Mouse (Mus musculus) right cerebral cortex, postnatal 4 days (tissue): ENCODE measurements around the gene Gpr37l1.
"Not testable (repeated sequence)": the region's sequence is repeated elsewhere in the genome, so short reads cannot be mapped to it uniquely, and the experiment has no call there.

Source experiments
- DNase-seq: peaks from one replicate; pipeline ENCODE4 v3.0.0-alpha.2; 2022

Gpr37l1 gene

GRCm38 (mm10) chr1:135167435-135167834 lies at the start of gene Gpr37l1:
Gene Gpr37l1 (minus strand): TSS chr1:135167681.
- no peak for DNase-seq

GRCm38 (mm10) chr1:135213772-135214640 lies 46.5 kb upstream of the Gpr37l1 start:
- DNase-seq = no peak

GRCm38 (mm10) chr1:135210421-135210820 lies 42.9 kb upstream of the Gpr37l1 start:
- no peak for DNase-seq

- DNase-seq = no peak
Measured at GRCm38 (mm10) chr1:135208716-135209115, 41.2 kb upstream of the Gpr37l1 start.

- no peak for DNase-seq
Measured at GRCm38 (mm10) chr1:135206586-135207339, 39.3 kb upstream of the Gpr37l1 start.

- no peak for DNase-seq
Measured at GRCm38 (mm10) chr1:135205257-135205656, 37.8 kb upstream of the Gpr37l1 start.

- DNase-seq = no peak
Measured at GRCm38 (mm10) chr1:135204196-135205126, 37.0 kb upstream of the Gpr37l1 start.

- no peak for DNase-seq
Measured at GRCm38 (mm10) chr1:135200400-135200799, 32.9 kb upstream of the Gpr37l1 start.

- no peak for DNase-seq
Measured at GRCm38 (mm10) chr1:135199014-135199819, 31.7 kb upstream of the Gpr37l1 start.

DNA sequence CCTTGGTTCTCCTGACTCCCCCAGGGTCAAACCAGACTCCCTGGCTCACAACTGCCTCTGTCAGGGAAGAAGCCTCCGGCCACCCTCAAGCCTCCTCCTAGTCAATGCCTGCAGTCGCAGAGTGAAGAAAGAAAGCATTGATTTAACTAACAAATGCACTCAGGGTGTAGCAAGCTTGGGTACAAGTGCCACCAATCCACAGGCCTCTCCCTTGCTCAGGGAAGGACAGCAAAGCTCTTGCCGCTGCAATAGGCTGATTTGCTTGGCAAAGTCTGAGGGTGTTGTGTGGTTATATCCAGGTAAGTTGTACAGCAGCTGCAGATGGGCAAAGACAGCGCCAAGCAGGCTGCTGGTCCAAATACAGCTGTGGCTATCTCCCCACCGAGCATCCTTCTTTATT lies 30.9 kb upstream of the Gpr37l1 start:
- no peak for DNase-seq

GRCm38 (mm10) chr1:135195907-135196440 lies 28.5 kb upstream of the Gpr37l1 start:
- DNase-seq = no peak

DNA sequence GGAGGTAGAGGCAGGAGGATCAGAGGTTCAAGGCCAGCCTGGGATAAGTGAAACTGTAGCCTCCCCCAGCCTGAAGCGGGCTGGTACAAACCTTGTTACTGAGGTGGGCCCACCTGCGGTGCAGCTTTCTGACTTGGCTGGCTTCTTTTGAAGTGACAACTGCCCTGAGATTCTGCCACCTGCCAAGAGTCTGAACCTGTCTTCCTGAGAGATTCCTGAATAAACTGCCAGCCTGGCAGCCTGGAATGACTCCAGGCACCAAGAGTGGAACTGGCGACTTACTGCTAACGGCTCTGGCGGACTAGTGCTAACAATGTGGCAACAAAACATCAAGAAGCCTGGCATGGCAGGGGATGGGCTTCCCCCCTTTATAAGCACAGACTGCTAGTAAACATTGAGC lies 26.9 kb upstream of the Gpr37l1 start:
- DNase-seq = not testable (repeated sequence)

DNA sequence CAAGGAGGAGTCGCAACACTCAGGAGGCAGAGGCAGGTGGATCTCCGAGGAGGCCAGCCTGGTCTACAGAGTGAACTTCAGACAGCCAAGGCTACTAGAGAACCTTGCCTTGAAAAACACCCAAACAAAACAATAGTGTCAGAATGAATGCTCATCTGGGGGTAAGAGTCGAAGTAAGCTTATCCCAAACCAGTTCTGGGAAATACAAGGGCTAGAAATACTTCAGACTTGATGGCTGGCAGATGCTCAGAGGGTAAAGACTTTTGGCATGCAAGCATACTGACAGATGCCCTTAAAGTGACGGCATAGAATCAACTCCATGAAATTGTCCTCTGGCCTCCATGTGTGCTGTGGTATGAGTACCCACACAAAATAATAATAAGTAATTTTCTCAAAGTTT lies 21.7 kb upstream of the Gpr37l1 start:
- no peak for DNase-seq

GRCm38 (mm10) chr1:135188197-135188596 lies 20.7 kb upstream of the Gpr37l1 start:
- DNase-seq = no peak

DNA sequence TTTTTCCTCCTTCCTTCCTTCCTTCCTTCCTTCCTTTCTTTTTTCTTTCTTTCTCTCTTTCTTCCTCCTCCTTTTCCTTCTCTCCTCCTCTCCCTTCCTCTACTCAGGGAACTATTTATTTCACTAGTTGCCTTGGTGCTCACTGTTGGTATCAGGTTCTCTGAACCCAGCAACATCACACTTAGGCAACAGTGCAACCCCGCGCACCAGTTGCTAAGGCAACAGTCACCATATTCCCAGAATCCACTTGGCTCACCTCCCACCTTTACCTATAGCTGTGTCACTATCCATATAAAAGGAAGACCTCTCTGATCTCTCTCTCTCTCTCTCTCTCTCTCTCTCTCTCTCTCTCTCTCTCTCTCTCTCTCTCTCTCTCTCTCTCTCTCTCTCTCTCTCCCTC lies 19.5 kb upstream of the Gpr37l1 start:
- DNase-seq = not testable (repeated sequence)

DNA sequence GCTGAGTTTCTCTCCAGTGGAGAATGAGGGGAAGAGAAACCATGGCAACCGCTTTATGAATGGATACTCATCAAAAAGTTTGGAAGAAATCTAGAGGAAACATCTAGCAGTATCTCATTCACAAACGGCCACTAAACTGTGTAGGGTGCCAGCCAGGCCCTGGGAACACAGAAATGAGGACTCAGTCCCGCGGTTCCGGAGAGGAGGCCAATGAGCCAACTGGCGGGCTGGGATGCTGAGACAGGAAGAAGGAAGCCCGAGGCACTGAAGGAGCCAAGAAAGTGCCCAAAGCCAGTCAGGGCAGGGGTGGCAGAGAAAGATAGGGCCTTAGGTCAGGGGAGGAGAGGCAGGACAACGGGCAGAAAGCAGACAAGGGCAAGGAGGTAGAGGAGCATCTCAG lies 18.9 kb upstream of the Gpr37l1 start:
- DNase-seq = no peak

DNA sequence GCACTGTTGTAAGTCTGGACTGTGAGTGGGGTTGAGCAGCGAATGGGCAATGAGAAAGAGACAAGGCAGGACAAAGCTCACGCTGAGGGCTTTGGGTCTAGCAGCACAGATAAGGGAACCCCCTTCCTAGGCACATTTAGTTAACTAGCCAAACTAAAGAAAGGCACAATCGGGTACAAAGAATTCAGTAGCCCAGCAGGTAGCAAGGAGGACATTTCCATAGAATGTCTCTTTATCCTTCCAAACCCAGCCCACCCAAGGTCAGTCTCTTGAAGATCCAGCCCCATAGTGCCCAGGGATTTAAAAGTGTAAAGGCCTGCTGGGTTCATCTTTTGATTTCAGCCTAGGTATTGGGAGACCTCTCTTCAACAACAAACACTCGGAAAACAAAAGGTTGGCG lies 18.5 kb upstream of the Gpr37l1 start:
- DNase-seq = no peak

DNA sequence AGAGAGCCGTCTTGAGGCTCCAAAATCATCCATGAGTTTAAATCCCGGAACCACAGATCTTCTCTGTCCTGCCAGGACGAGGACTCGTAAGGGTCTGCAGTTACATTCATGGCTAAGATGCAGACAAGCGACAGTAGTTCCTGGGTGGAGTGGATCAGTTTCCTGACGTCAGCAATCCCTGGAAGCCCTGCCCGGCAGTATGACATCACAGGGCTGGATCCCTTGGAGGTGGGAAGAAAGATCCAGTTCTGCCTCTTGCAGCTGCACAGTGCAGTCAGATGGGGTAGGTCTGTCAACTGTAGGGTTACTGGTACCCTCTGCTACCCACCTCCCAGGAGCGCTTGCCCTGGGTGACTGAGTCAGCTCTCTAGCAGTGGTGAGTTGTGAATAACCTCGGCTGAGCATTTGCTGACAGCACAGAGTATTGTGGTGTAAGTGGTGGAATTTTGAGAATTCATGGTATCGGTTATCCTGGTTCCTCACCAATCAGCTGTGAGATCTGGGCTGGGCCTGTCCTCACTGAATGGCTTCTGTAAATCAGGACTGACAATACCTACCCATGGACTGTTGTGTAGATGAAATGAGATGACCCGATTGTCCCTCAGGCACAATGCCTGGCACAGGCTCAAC lies 16.6 kb upstream of the Gpr37l1 start:
- DNase-seq = no peak

- no peak for DNase-seq
Measured at GRCm38 (mm10) chr1:135183448-135183847, 16.0 kb upstream of the Gpr37l1 start.

GRCm38 (mm10) chr1:135182975-135183374 lies 15.5 kb upstream of the Gpr37l1 start:
- no peak for DNase-seq
